Mouse (Mus musculus) megakaryocyte, embryonic 14.5 days (primary cell): Measurements from ENCODE around the gene Madcam1.
"Not testable (repeated sequence)": the region's sequence is repeated elsewhere in the genome, so short reads cannot be mapped to it uniquely, and the experiment has no call there.

Experiments used
- FLI1 ChIP-seq: IDR thresholded peaks from 2 replicates; pipeline ENCODE4 v1.6.1; 2012; ENCODE audit warnings: low read length, inconsistent platforms, mixed read lengths
- GATA1 ChIP-seq: IDR thresholded peaks from 3 replicates; pipeline ENCODE4 v1.6.1; 2012; ENCODE audit warnings: mixed read lengths, low read length, inconsistent platforms, borderline replicate concordance

GRCm38 (mm10) chr10:79702970-79703369, 38.6 kb downstream of the Madcam1 start:
- not testable (repeated sequence) for TF ChIP-seq GATA1, FLI1
